Mouse (Mus musculus) CH12.LX (cell line): Measurements from ENCODE around the gene Pdgfc.

ENCODE experiments used
- CHD2 ChIP-seq: IDR thresholded peaks from 2 replicates; pipeline ENCODE4 v1.6.1; 2011; ENCODE audit warnings: low read length, improper control_type of control experiment
- CTCF ChIP-seq, 2 experiments: IDR thresholded peaks in 1 of 2; conservative IDR thresholded peaks in 1 of 2; 2 replicates each; pipeline ENCODE4 v1.5.1; 2011 to 2012; ENCODE audit warnings: low read depth in 2 of 2, low read length in 2 of 2, improper control_type of control experiment in 1 of 2, inconsistent platforms in 1 of 2, mild to moderate bottlenecking in 1 of 2, moderate library complexity in 1 of 2
- HCFC1 ChIP-seq: IDR thresholded peaks from 2 replicates; pipeline ENCODE4 v1.6.1; 2012; ENCODE audit warnings: low read depth, mild to moderate bottlenecking, inconsistent platforms, low read length, improper control_type of control experiment
- KAT2A ChIP-seq: IDR thresholded peaks from 2 replicates; pipeline ENCODE4 v1.6.1; 2012; ENCODE audit warnings: low read length, improper control_type of control experiment, inconsistent platforms; ENCODE audit not compliant: insufficient replicate concordance
- MAFK ChIP-seq: IDR thresholded peaks from 2 replicates; pipeline ENCODE4 v1.6.1; 2011; ENCODE audit warnings: low read length, improper control_type of control experiment; ENCODE audit not compliant: insufficient replicate concordance
- MXI1 ChIP-seq: IDR thresholded peaks from 2 replicates; pipeline ENCODE4 v1.6.1; 2011; ENCODE audit warnings: mild to moderate bottlenecking, low read depth, low read length, improper control_type of control experiment
- POLR2A ChIP-seq: IDR thresholded peaks from 2 replicates; pipeline ENCODE4 v1.6.1; 2011; ENCODE audit warnings: low read depth, mild to moderate bottlenecking, improper control_type of control experiment, low read length
- RCOR1 ChIP-seq: conservative IDR thresholded peaks from 2 replicates; pipeline ENCODE4 v1.6.1; 2012; ENCODE audit warnings: low read depth, mild to moderate bottlenecking, inconsistent platforms, low read length, improper control_type of control experiment
- USF1 ChIP-seq: IDR thresholded peaks from 2 replicates; pipeline ENCODE4 v1.6.1; 2014; ENCODE audit warnings: low read depth, mild to moderate bottlenecking, inconsistent platforms, low read length, improper control_type of control experiment

GRCm38 (mm10) chr3:81046652-81047607, 10.7 kb downstream of the Pdgfc start:
- TF ChIP-seq MXI1: no peak
- TF ChIP-seq CTCF (conservative IDR thresholded peaks at IDR 0.05 in 1 of 2, IDR thresholded peaks at IDR 0.05 in 1 of 2; ENCODE audit: low read depth in 2 of 2, low read length in 2 of 2): no peak
- no peak for TF ChIP-seq USF1
- no peak for TF ChIP-seq POLR2A
- TF ChIP-seq MAFK: no peak
- no peak for TF ChIP-seq RCOR1
- no peak for TF ChIP-seq HCFC1
- no peak for TF ChIP-seq KAT2A
- no peak for TF ChIP-seq CHD2
